Mouse (Mus musculus) layer of hippocampus, adult 2 months (tissue): Measurements from ENCODE around the gene Msh4. TPM values are rescaled to one million over a fixed set of nuclear protein-coding genes. Genes with fewer than 3 reads are reported as not detected.
"Not testable (repeated sequence)": the region's sequence is repeated elsewhere in the genome, so short reads cannot be mapped to it uniquely, and the experiment has no call there.

Experiments
- DNase-seq, 2 experiments: peaks; one replicate each; pipeline ENCODE4 v3.0.0; 2022; ENCODE audit warnings: low spot score in 2 of 2
- H3K27ac ChIP-seq: fragments of 200-600 bp; 2 replicates; pipeline ENCODE4 v1.8.1; 2022
- H3K4me3 ChIP-seq: fragments of 200-600 bp; 2 replicates; pipeline ENCODE4 v1.8.1; 2022; ENCODE audit warnings: mild to moderate bottlenecking
- CTCF ChIP-seq: fragments of 200-600 bp; conservative IDR thresholded peaks from 2 replicates; pipeline ENCODE4 v1.8.1; 2022; ENCODE audit warnings: antibody characterized with exemption, mild to moderate bottlenecking, moderate library complexity
- total RNA-seq, 2 experiments: library from RNA; stranded (reverse); gene quantifications; 2 replicates each; pipeline ENCODE4 v1.2.3; 2021

The Msh4 gene
- total RNA-seq, 2 experiments from 2014 or later = 0.49 to 0.51 TPM

- no peak for TF ChIP-seq CTCF
- Histone ChIP-seq H3K27ac (no peak overlapping the region), H3K4me3 (no peak overlapping the region)
- DNase-seq = no peak
These were observed 3.3 kb downstream of the Msh4 start for GRCm38 (mm10) chr3:153902595-153902994.

GRCm38 (mm10) chr3:153901904-153902303 is 4.0 kb downstream of the Msh4 start:
- no peak for TF ChIP-seq CTCF
- DNase-seq = no peak
- H3K4me3 ChIP-seq = no peak overlapping the region
- no peak overlapping the region for H3K27ac ChIP-seq

- no peak for DNase-seq
- Histone ChIP-seq H3K27ac (no peak overlapping the region), H3K4me3 (no peak overlapping the region)
- TF ChIP-seq CTCF = no peak
These were observed 8.7 kb downstream of the Msh4 start for GRCm38 (mm10) chr3:153897216-153897615.

GRCm38 (mm10) chr3:153895454-153895853 is 10.5 kb downstream of the Msh4 start:
- Histone ChIP-seq H3K4me3 (no peak overlapping the region), H3K27ac (no peak overlapping the region)
- no peak for DNase-seq
- TF ChIP-seq CTCF = no peak

DNA sequence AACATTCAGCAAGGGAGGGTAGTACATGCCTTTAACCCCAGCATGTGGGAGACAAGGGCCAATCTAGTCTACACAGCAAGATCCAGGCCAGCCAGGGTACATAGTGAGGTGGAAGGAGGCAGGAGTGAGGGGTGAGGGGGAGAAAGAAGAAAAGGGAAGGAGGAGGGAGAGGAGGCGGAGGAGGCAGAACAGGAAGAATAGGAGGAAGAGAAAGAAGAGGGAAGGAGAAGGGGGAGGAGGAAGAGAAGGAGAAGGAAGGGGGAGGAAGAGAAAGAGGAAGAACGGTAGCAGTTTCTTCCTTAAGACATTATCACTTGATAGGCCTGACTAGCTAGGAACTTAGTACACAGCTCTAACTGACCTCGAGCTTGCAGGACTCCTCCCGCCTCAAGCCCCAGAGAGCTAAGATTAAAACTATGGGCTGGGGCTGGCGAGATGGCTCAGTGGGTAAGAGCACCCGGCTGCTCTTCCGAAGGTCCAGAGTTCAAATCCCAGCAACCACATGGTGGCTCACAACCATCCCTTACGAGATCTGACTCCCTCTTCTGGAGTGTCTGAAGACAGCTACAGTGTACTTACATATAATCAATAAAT is 16.7 kb downstream of the Msh4 start:
- H3K4me3 ChIP-seq = no peak overlapping the region
- H3K27ac ChIP-seq = no peak overlapping the region
- no peak for DNase-seq
- TF ChIP-seq CTCF = no peak

GRCm38 (mm10) chr3:153888141-153888540 is 17.8 kb downstream of the Msh4 start:
- DNase-seq = no peak
- no peak for TF ChIP-seq CTCF
- Histone ChIP-seq H3K4me3 (no peak overlapping the region), H3K27ac (no peak overlapping the region)

DNA sequence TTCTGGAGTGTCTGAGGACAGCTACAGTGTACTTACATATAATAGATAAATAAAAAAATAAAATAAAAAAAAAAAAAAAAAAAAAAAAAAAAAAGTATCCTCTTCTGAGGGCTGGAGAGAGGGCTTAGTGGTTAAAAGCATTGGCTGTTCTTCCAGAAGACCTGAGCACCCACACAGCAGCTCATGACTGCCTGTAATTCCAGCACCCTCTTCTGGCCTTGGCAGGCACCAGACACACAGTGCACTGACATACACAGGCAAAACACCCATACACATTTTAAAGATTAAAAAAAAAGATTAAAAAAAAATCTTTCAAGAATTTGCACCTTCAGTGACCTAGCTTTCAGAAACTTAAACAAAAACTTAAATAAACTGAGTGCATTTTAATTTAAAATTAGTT is 19.6 kb downstream of the Msh4 start:
- peak; percentile 51 for TF ChIP-seq CTCF
- Histone ChIP-seq H3K27ac (no peak overlapping the region), H3K4me3 (no peak overlapping the region)
- no peak for DNase-seq

- no peak for TF ChIP-seq CTCF
- DNase-seq = no peak
- Histone ChIP-seq H3K27ac (no peak overlapping the region), H3K4me3 (no peak overlapping the region)
These were observed 34.5 kb downstream of the Msh4 start for GRCm38 (mm10) chr3:153871396-153871795.

DNA sequence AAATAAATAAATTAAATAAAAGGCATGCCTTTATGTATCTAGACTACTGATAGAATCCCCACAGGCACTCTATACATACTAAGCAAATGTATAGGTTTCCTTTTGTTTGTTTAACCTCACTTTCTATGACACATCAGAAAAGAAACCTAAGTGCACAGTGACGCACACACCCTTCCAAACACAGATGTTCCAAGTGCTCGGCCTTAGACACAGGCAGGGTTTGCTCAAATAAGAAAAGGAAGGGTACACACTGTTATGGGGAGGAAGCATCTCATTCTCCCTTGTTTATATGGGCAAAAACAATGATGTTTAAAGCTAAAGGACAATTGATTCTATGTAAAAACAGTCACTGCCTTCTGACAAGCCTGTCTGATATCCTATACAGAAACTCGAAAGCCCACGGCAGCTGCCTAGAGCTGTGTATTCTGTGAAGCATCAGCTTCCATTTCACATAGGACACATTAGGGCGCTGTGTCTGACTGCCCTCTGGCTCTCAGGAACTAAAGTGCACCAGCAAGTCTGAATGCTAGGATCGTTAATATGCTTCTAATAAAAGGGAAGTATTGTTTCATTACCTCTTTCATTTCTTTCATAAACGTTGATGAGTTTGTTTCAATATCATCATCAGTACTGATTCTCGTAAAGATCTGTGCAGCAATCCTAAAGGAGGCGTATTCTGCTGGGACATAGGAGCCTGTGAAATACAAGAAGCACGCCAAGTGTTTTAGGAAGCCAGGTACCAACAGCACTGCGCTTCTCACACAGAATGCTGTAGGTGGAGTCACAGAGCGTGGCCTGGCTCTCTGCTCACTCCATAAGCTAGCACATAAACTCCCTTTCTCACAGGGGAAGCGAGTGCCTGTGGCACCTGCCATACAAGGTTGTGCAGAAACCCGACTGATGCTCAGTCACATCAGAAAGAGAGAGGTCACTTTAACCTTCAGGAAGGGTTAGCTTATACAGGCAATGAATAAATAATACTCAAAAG is 38.5 kb downstream of the Msh4 start:
- peak; percentile 68 for TF ChIP-seq CTCF
- no peak overlapping the region for H3K4me3 ChIP-seq
- H3K27ac ChIP-seq = no peak overlapping the region
- no peak for DNase-seq

- Histone ChIP-seq H3K27ac (no peak overlapping the region), H3K4me3 (no peak overlapping the region)
- DNase-seq = no peak
- TF ChIP-seq CTCF = 0 out of 2 replicates have a peak, but pooled peaks have one; percentile 6
These were observed 41.1 kb downstream of the Msh4 start for GRCm38 (mm10) chr3:153864636-153865429.

- Histone ChIP-seq H3K4me3 (no peak overlapping the region), H3K27ac (no peak overlapping the region)
- TF ChIP-seq CTCF = no peak
- no peak for DNase-seq
These were observed 42.1 kb downstream of the Msh4 start for GRCm38 (mm10) chr3:153863816-153864215.

DNA sequence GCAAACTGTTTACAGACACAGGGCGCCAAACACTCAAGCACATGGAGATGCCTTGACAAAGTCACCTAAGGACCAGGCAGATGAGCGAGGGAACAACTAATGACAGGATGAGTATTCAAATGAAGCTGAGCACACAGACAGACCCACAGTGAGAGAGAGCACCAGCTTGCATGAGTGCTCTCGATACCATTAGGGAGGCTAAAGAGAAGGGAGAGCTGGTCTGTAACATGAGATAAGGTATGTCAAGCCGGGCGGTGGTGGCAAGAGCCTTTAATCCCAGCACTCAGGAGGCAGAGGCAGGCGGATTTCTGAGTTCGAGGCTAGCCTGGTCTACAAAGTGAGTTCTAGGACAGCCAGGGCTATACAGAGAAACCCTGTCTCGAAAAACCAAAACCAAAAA is 45.5 kb downstream of the Msh4 start:
- not testable (repeated sequence) for DNase-seq, H3K27ac ChIP-seq, H3K4me3 ChIP-seq

GRCm38 (mm10) chr3:153858350-153859001 is 47.5 kb downstream of the Msh4 start:
- no peak for DNase-seq
- H3K27ac ChIP-seq = no peak overlapping the region
- TF ChIP-seq CTCF = no peak
- H3K4me3 ChIP-seq = no peak overlapping the region
